Mouse (Mus musculus) left cerebral cortex, postnatal 14 days (tissue): ENCODE data around the gene Arl6ip5. TPM values are rescaled to one million over a fixed set of nuclear protein-coding genes. Genes with fewer than 3 reads are reported as not detected.
"Not testable (repeated sequence)": the region's sequence is repeated elsewhere in the genome, so short reads cannot be mapped to it uniquely, and the experiment has no call there.

Experiments used
- DNase-seq, 2 experiments: peaks; one replicate each; pipeline ENCODE4 v3.0.0; 2021 to 2022; ENCODE audit warnings: low spot score in 2 of 2, mixed read lengths in 1 of 2
- intact Hi-C: fragments of 180-260 bp; cut with DNase I; formaldehyde crosslinking; loops from one replicate; pipeline ENCODE4 v1.15.1; 2025
- total RNA-seq, 2 experiments: library from RNA; stranded (reverse); gene quantifications; 2 replicates each; pipeline ENCODE4 v1.2.3; 2021

Gene Arl6ip5
- total RNA-seq, 2 experiments from 2014 or later, result 168 to 174 TPM

- intact Hi-C loops, result no loop called here
- DNase-seq, result peak; percentile 64
Observed at GRCm38 (mm10) chr6:97221205-97222025, 10.9 kb downstream of the Arl6ip5 start.

GRCm38 (mm10) chr6:97222321-97222720 is 11.8 kb downstream of the Arl6ip5 start:
- intact Hi-C loops, result no loop called here
- DNase-seq, result no peak

- intact Hi-C loops, result no loop called here
Observed at GRCm38 (mm10) chr6:97222931-97223467, 12.5 kb downstream of the Arl6ip5 start.

GRCm38 (mm10) chr6:97223566-97223965 is 13.1 kb downstream of the Arl6ip5 start:
- DNase-seq, result no peak
- intact Hi-C loops, result no loop called here

More at GRCm38 (mm10) chr6:97222931-97223467, 12.5 kb downstream of the Arl6ip5 start:
- no peak for DNase-seq

GRCm38 (mm10) chr6:97224505-97224904 is 14.0 kb downstream of the Arl6ip5 start:
- no peak for DNase-seq
- intact Hi-C loops, result no loop called here

GRCm38 (mm10) chr6:97226083-97226491 is 15.6 kb downstream of the Arl6ip5 start:
- intact Hi-C loops, result no loop called here

GRCm38 (mm10) chr6:97227067-97227847 is 16.8 kb downstream of the Arl6ip5 start:
- intact Hi-C loops, result no loop called here
- DNase-seq, result no peak

More at GRCm38 (mm10) chr6:97226083-97226491, 15.6 kb downstream of the Arl6ip5 start:
- no peak for DNase-seq

- intact Hi-C loops, result no loop called here
Observed at GRCm38 (mm10) chr6:97234911-97235668, 24.6 kb downstream of the Arl6ip5 start.

GRCm38 (mm10) chr6:97236088-97236487 is 25.6 kb downstream of the Arl6ip5 start:
- DNase-seq, result no peak
- intact Hi-C loops, result no loop called here

More at GRCm38 (mm10) chr6:97234911-97235668, 24.6 kb downstream of the Arl6ip5 start:
- DNase-seq, result no peak

GRCm38 (mm10) chr6:97239360-97239759 is 28.9 kb downstream of the Arl6ip5 start:
- intact Hi-C loops, result no loop called here
- DNase-seq, result no peak

- intact Hi-C loops, result no loop called here
- DNase-seq, result no peak
Observed at GRCm38 (mm10) chr6:97240092-97240491, 29.6 kb downstream of the Arl6ip5 start.

- intact Hi-C loops, result no loop called here
- no peak for DNase-seq
Observed at GRCm38 (mm10) chr6:97242522-97242921, 32.0 kb downstream of the Arl6ip5 start.

- no peak for DNase-seq
- intact Hi-C loops, result no loop called here
Observed at GRCm38 (mm10) chr6:97245200-97245599, 34.7 kb downstream of the Arl6ip5 start.

GRCm38 (mm10) chr6:97250966-97251365 is 40.5 kb downstream of the Arl6ip5 start:
- intact Hi-C loops, result no loop called here

GRCm38 (mm10) chr6:97252086-97252485 is 41.6 kb downstream of the Arl6ip5 start:
- intact Hi-C loops, result no loop called here
- DNase-seq, result no peak

More at GRCm38 (mm10) chr6:97250966-97251365, 40.5 kb downstream of the Arl6ip5 start:
- DNase-seq, result peak; percentile 57 to 71

GRCm38 (mm10) chr6:97252711-97253221 is 42.3 kb downstream of the Arl6ip5 start, which contains the start of gene Lmod3:
TSS of gene Lmod3 (minus strand) at chr6:97252759.
- intact Hi-C loops, result no loop called here
- peak; percentile 12 to 47 for DNase-seq

- DNase-seq, result no peak
- intact Hi-C loops, result no loop called here
Observed at GRCm38 (mm10) chr6:97258489-97258888, 48.0 kb downstream of the Arl6ip5 start.

GRCm38 (mm10) chr6:97259926-97260325 is 49.4 kb downstream of the Arl6ip5 start:
- intact Hi-C loops, result not testable (repeated sequence)

GRCm38 (mm10) chr6:97262229-97262628 is 51.7 kb downstream of the Arl6ip5 start:
- no peak for DNase-seq
- intact Hi-C loops, result no loop called here

More at GRCm38 (mm10) chr6:97259926-97260325, 49.4 kb downstream of the Arl6ip5 start:
- not testable (repeated sequence) for DNase-seq
